Mouse (Mus musculus) ES-Bruce4 (cell line): ENCODE data around the gene Mllt10. TPM values are rescaled to one million over a fixed set of nuclear protein-coding genes. Genes with fewer than 3 reads are reported as not detected.

Experiments used
- H3K27ac ChIP-seq: 2 replicates; pipeline ENCODE4 v1.5.1; 2012; ENCODE audit warnings: low read length, inconsistent platforms; ENCODE audit not compliant: insufficient read depth
- H3K27me3 ChIP-seq: 2 replicates; pipeline ENCODE4 v1.6.1; 2012; ENCODE audit warnings: mild to moderate bottlenecking, low read length, inconsistent platforms; ENCODE audit not compliant: control insufficient read depth, poor library complexity, insufficient read depth, severe bottlenecking
- H3K36me3 ChIP-seq: 2 replicates; pipeline ENCODE4 v1.6.1; 2012; ENCODE audit warnings: inconsistent platforms, mild to moderate bottlenecking, low read length, moderate library complexity; ENCODE audit not compliant: control insufficient read depth, poor library complexity, insufficient read depth, severe bottlenecking
- H3K4me1 ChIP-seq: one replicate; pipeline ENCODE4 v1.8.1; 2011; ENCODE audit warnings: low read length; ENCODE audit not compliant: control insufficient read depth, insufficient read depth
- H3K4me3 ChIP-seq: 2 replicates; pipeline ENCODE4 v1.5.1; 2011; ENCODE audit warnings: low read depth, mild to moderate bottlenecking, low read length
- H3K9ac ChIP-seq: 2 replicates; pipeline ENCODE4 v1.6.1; 2012; ENCODE audit warnings: low read depth, mild to moderate bottlenecking, inconsistent platforms; ENCODE audit not compliant: poor library complexity, severe bottlenecking
- H3K9me3 ChIP-seq: replicated peaks from 2 replicates; pipeline ENCODE4 v1.6.1; 2012; ENCODE audit warnings: mild to moderate bottlenecking, low read length, inconsistent platforms; ENCODE audit not compliant: control insufficient read depth, poor library complexity, insufficient read depth, severe bottlenecking
- CTCF ChIP-seq: IDR thresholded peaks from one replicate; pipeline ENCODE4 v1.8.1; 2011; ENCODE audit warnings: low read depth, low read length
- EP300 ChIP-seq: IDR thresholded peaks from 2 replicates; pipeline ENCODE4 v1.6.1; 2011; ENCODE audit warnings: low read depth, low read length; ENCODE audit not compliant: insufficient read depth
- POLR2A ChIP-seq: IDR thresholded peaks from one replicate; pipeline ENCODE4 v1.8.1; 2011; ENCODE audit warnings: low read length; ENCODE audit not compliant: insufficient read depth
- polyA plus RNA-seq: library from polyadenylated mRNA; stranded (reverse); fragments of >200 nt; gene quantifications from 2 replicates; pipeline ENCODE4 v1.2.4, GENCODE M21; 2011; ENCODE audit warnings: low read depth; ENCODE audit not compliant: missing spikeins, insufficient read depth, insufficient read length

Gene Mllt10
- polyA plus RNA-seq, 1 experiment = 78.9 TPM

DNA sequence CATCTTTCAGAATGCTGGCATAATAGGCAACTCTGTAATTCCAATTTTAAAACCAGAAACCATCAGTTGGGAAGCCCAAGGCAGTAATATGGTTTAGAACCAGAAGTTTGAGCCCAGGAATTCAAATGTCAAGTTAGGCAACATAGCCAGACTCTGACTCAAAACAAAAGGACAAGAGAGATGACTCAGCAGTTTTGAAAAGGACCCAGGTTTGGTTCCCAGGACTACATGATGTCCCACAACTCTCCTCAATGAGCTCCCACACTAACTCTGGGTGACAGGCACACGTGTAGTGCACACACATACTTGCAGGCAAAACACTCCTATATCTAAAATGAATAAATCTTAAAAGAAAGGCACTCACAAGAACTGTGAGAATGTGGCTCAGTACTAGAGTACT, 35.9 kb upstream of the Mllt10 start:
- H3K27ac ChIP-seq = no peak overlapping the region
- TF ChIP-seq CTCF (no peak), POLR2A (no peak), EP300 (no peak)
- no peaks in the 10 kb centered on the region for H3K36me3 ChIP-seq
- H3K9me3 ChIP-seq = peaks cover 15% of the 10 kb centered on the region
- no peak overlapping the region for H3K9ac ChIP-seq
- H3K27me3 ChIP-seq = no peaks in the 10 kb centered on the region
- H3K4me1 ChIP-seq = no peaks in the 10 kb centered on the region
- no peak overlapping the region for H3K4me3 ChIP-seq

DNA sequence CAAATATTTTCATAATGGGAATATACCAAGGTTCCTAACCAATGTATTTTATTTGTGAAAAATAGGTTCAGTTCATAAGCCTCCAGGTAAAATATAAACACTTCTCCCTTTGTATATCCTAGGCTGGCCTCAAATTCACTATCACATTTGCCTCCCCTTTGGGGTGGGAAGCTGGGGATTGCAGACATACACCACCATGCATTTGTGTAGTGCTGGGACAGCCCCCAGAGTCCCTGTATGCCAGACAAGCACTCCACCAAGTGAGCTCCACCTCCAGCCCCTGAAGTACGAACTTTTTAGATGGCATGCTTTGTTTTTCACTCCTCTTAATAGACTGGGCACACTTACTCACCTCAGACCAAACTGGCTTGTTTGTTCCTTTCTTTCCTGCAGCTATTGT, 32.2 kb upstream of the Mllt10 start:
- H3K4me3 ChIP-seq = no peak overlapping the region
- no peaks in the 10 kb centered on the region for H3K36me3 ChIP-seq
- no peaks in the 10 kb centered on the region for H3K4me1 ChIP-seq
- peaks cover 15% of the 10 kb centered on the region for H3K9me3 ChIP-seq
- H3K27me3 ChIP-seq = no peaks in the 10 kb centered on the region
- TF ChIP-seq CTCF (no peak), EP300 (no peak), POLR2A (no peak)
- H3K27ac ChIP-seq = no peak overlapping the region
- H3K9ac ChIP-seq = no peak overlapping the region

DNA sequence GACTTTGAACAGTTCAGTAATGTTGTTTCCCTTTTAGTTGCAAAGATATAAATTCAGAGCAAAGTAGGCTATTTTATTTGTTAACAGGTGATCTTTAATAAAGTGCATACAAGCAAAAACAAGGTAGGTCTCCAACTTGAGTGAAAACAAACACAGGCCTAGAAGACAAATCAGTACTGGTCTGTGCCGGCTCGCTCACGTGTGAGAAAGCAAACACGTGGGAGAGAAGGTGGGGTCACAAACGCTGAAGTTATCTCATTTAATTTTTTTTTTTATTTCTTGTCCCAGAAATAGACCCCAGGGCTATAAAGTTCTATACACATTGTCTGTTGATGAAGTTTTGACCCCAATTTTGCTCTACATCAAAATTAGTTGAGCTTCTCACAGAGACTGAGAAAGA, 29.9 kb upstream of the Mllt10 start:
- Histone ChIP-seq H3K4me1 (no peaks in the 10 kb centered on the region), H3K9me3 (no peaks in the 10 kb centered on the region), H3K4me3 (no peak overlapping the region), H3K36me3 (no peaks in the 10 kb centered on the region), H3K27ac (no peak overlapping the region), H3K9ac (no peak overlapping the region), H3K27me3 (no peaks in the 10 kb centered on the region)
- TF ChIP-seq POLR2A (no peak), CTCF (no peak), EP300 (no peak)

- Histone ChIP-seq H3K27me3 (no peaks in the 10 kb centered on the region), H3K4me1 (no peaks in the 10 kb centered on the region), H3K9me3 (no peaks in the 10 kb centered on the region), H3K4me3 (peak overlapping the region; percentile 59), H3K27ac (no peak overlapping the region), H3K36me3 (no peaks in the 10 kb centered on the region), H3K9ac (peak overlapping the region; percentile 43)
- no peak for TF ChIP-seq POLR2A
- no peak for TF ChIP-seq EP300
Measured at GRCm38 (mm10) chr2:18025781-18026115, 29.3 kb upstream of the Mllt10 start.

DNA sequence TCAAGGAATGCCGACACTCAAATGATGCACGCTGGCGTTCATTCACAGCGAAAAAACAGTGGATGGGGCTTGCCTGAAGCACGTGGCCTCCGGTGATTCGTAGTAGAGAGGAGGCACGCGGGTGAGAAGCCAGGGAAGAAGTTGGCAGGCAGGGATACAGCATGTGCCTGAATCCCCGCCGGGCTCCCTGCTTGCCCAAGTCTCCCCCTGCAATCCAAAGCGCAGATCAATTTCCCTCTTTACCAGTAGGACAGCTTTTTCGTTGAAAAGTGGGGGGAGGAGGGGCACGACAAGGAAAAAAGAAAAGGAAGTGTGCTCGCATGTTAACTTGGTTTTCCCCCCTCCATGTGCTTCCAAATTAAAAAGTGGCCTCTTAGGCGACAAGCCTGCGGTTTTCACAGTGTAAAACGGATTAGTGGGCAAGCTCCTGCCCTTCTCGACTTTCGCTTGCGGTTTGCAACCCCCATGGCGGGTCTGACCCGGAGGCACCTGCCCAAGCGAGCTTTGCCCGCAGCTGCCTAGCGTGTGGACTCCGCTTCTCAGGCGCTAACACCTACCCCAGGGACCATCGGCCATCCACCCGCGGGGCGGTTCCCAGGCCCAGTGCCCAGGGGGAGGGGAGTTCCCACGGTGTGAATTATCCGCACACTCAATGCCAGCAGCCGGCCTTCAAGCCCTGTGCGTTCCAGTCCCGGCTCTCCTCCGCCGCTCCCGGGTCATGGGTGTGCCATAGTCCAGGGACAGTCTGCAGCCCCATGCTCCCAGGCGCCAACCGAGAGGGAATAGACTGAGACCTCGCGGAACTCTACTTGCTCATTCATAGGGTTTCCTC, 28.7 kb upstream of the Mllt10 start:
- TF ChIP-seq EP300 = no peak
- Histone ChIP-seq H3K9ac (peak overlapping the region; percentile 43), H3K36me3 (no peaks in the 10 kb centered on the region), H3K27me3 (no peaks in the 10 kb centered on the region), H3K4me3 (peak overlapping the region; percentile 59), H3K4me1 (no peaks in the 10 kb centered on the region), H3K27ac (no peak overlapping the region), H3K9me3 (no peaks in the 10 kb centered on the region)

DNA sequence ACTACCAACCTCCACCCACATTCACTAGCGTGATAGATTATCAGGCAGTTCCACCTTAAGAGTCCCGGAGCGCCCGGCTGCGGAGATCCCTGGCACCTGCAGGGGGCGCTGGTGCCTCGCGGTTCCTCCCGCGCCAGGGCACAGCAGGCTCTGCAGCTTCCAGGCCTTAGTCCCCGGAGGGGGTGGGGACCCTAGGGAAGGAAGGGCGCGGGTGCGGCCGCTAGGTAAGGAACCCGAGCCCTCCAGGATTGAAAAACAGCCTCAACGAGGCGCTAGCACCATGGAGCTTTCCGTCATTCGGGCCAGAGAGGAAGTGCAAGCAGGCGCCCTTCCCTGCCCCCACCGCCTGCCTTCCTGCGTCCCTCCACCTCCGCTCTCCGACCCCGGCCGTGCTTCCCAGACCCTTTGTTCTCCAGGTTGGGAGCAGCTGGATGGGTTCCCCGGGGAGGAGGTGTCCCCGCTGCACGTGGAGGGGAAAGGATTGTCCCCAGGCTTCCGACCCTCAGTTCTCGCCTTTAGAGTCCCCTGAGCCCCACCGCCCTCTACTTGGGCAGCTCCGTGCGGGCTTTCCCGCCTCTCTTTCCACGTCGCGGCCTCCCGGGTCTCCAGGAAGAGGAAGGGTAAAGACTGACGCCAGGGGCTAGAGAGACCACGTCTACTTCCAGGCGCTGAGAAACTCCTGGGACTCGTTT, 27.4 kb upstream of the Mllt10 start:
- Histone ChIP-seq H3K4me3 (peak overlapping the region; percentile 63), H3K4me1 (no peaks in the 10 kb centered on the region), H3K27me3 (no peaks in the 10 kb centered on the region), H3K36me3 (no peaks in the 10 kb centered on the region), H3K9me3 (no peaks in the 10 kb centered on the region), H3K27ac (peak overlapping the region; percentile 55), H3K9ac (peak overlapping the region; percentile 75)
- TF ChIP-seq EP300 (peak; percentile 66; the same call in 1 of the 2 replicates), CTCF (peak; percentile 77), POLR2A (no peak)
